Mouse (Mus musculus) hematopoietic stem cell, adult 5-6 weeks (primary cell): ENCODE measurements around the gene Prkch. TPM values are rescaled to one million over a fixed set of nuclear protein-coding genes. Genes with fewer than 3 reads are reported as not detected.
A peak's percentile ranks its signal among the peaks of the same experiment; 100 is the strongest.
"Not testable (repeated sequence)": the region's sequence is repeated elsewhere in the genome, so short reads cannot be mapped to it uniquely, and the experiment has no call there.

Source experiments
- ATAC-seq, 2 experiments: fragments of 125-278 bp in 1 of 2; replicated peaks in 1 of 2; 2 replicates each; pipeline ENCODE4 v1.8.0; 2016 to 2017; ENCODE audit warnings: inconsistent platforms in 2 of 2, mild to moderate bottlenecking in 2 of 2, moderate number of reproducible peaks in 2 of 2, low read depth in 1 of 2, moderate TSS enrichment in 1 of 2; ENCODE audit not compliant: low FRiP score in 2 of 2, poor library complexity in 2 of 2, severe bottlenecking in 2 of 2, insufficient read depth in 1 of 2, low TSS enrichment in 1 of 2
- total RNA-seq: library from RNA; stranded (forward); fragments of 172-1452, 232-1000 nt; gene quantifications from 2 replicates; pipeline ENCODE4 v1.2.3, GENCODE M21; 2017

Prkch gene
- 36.1 and 42.8 TPM in 2 replicates for total RNA-seq

GRCm38 (mm10) chr12:73584610-73585240 lies at the start of gene Prkch:
Gene Prkch, plus strand, starts transcription at chr12:73584796.
- ATAC-seq: peak; percentile 87 to 94

GRCm38 (mm10) chr12:73537499-73538138 lies 47.0 kb upstream of the Prkch start:
- peak; percentile 43 to 65 for ATAC-seq

- ATAC-seq: 0 out of 4 replicates have a peak, but pooled peaks of 1 of the 2 experiments have one; percentile 14
Measured at GRCm38 (mm10) chr12:73538139-73538508, 46.5 kb upstream of the Prkch start.

GRCm38 (mm10) chr12:73539151-73539550 lies 45.4 kb upstream of the Prkch start:
- no peak for ATAC-seq

- no peak for ATAC-seq
Measured at GRCm38 (mm10) chr12:73540402-73540801, 44.2 kb upstream of the Prkch start.

GRCm38 (mm10) chr12:73543191-73543590 lies 41.4 kb upstream of the Prkch start:
- no peak for ATAC-seq

GRCm38 (mm10) chr12:73544736-73545671 lies 39.6 kb upstream of the Prkch start:
- no peak for ATAC-seq

- ATAC-seq: peak; percentile 40 to 69; a peak in 3 of 4 replicates
Measured at GRCm38 (mm10) chr12:73545672-73546085, 38.9 kb upstream of the Prkch start.

GRCm38 (mm10) chr12:73546086-73546711 lies 38.4 kb upstream of the Prkch start, which contains the start of gene Tmem30b:
Gene Tmem30b, minus strand, starts transcription at chr12:73546392.
- no peak for ATAC-seq

GRCm38 (mm10) chr12:73547646-73548045 lies 37.0 kb upstream of the Prkch start:
- ATAC-seq: no peak

GRCm38 (mm10) chr12:73548259-73548658 lies 36.3 kb upstream of the Prkch start:
- no peak for ATAC-seq

GRCm38 (mm10) chr12:73554155-73554554 lies 30.4 kb upstream of the Prkch start:
- ATAC-seq: peak; percentile 74 to 82

- no peak for ATAC-seq
Measured at GRCm38 (mm10) chr12:73558525-73559195, 25.9 kb upstream of the Prkch start.

- no peak for ATAC-seq
Measured at GRCm38 (mm10) chr12:73560091-73560490, 24.5 kb upstream of the Prkch start.

GRCm38 (mm10) chr12:73563122-73563521 lies 21.5 kb upstream of the Prkch start:
- not testable (repeated sequence) for ATAC-seq

- no peak for ATAC-seq
Measured at GRCm38 (mm10) chr12:73564176-73564575, 20.4 kb upstream of the Prkch start.
